Mouse (Mus musculus) spleen, adult 2 months (tissue): ENCODE measurements around the gene Cep152. TPM values are rescaled to one million over a fixed set of nuclear protein-coding genes. Genes with fewer than 3 reads are reported as not detected.

ENCODE experiments used
- DNase-seq, 2 experiments: peaks; one replicate each; pipeline versions ENCODE4 v3.0.0 to v3.0.0-alpha.2; 2012 to 2021; ENCODE audit warnings: low spot score in 2 of 2, low read depth in 1 of 2
- H3K27ac ChIP-seq: fragments of 200-500 bp; 2 replicates; pipeline ENCODE4 v1.5.1; 2012; ENCODE audit warnings: low read length, inconsistent platforms; ENCODE audit not compliant: insufficient read depth
- H3K27me3 ChIP-seq: fragments of 200-500 bp; 2 replicates; pipeline ENCODE4 v1.6.1; 2012; ENCODE audit warnings: mild to moderate bottlenecking, moderate library complexity, low read length, inconsistent platforms; ENCODE audit not compliant: control insufficient read depth, insufficient read depth
- H3K36me3 ChIP-seq: fragments of 200-500 bp; 2 replicates; pipeline ENCODE4 v1.6.1; 2012; ENCODE audit warnings: mild to moderate bottlenecking, low read length, inconsistent platforms; ENCODE audit not compliant: control insufficient read depth, insufficient read depth
- H3K4me1 ChIP-seq: fragments of 200-500 bp; 2 replicates; pipeline ENCODE4 v1.6.1; 2011; ENCODE audit warnings: inconsistent platforms; ENCODE audit not compliant: control insufficient read depth, insufficient read depth, insufficient read length
- H3K4me3 ChIP-seq: fragments of 200-500 bp; 2 replicates; pipeline ENCODE4 v1.5.1; 2011; ENCODE audit warnings: mild to moderate bottlenecking, inconsistent platforms; ENCODE audit not compliant: insufficient read depth, insufficient read length; ENCODE audit errors: extremely low read depth
- CTCF ChIP-seq: fragments of 200-500 bp; IDR thresholded peaks from 2 replicates; pipeline ENCODE4 v1.5.1; 2011; ENCODE audit warnings: mild to moderate bottlenecking, inconsistent platforms; ENCODE audit not compliant: insufficient read depth, insufficient read length, insufficient replicate concordance; ENCODE audit errors: extremely low read depth
- POLR2A ChIP-seq: fragments of 200-500 bp; IDR thresholded peaks from 2 replicates; pipeline ENCODE4 v1.6.1; 2011; ENCODE audit warnings: low read depth, low read length, inconsistent platforms
- WGBS: fragments of 180-500 bp; shearing (Covaris S2); methylation state at CpG from one replicate; pipeline ENCODE4 v1.1.7; 2018; 5-methylcytosine and 5-hydroxymethylcytosine counted together
- polyA plus RNA-seq: library from polyadenylated mRNA; depleted of rRNA; stranded (reverse); fragments of >200 nt; gene quantifications from 2 replicates; pipeline ENCODE4 v1.2.3, GENCODE M21; 2012

Cep152 gene
- polyA plus RNA-seq, 1 experiment: 1.8 TPM

DNA sequence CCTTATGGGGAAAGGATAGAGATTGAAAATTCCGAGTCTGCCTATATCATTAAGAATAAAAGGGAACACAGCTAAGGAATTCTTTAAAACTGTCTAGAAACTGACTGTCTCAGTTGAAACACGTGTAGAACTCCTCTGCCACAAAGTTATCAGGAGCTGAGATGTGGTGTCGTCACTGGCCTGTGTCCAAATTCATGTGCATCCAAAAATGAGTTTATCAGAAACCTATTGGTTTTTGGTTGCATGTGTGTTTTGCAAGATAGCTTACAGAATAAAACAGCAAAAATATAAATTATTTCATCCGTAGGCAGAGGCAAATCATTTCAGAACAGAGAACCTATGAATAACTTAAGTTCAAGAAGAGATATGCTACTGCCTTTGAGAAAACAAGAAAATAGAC, 41.8 kb upstream of the Cep152 start:
- H3K27me3 ChIP-seq: no peaks in the 10 kb centered on the region
- TF ChIP-seq POLR2A (no peak), CTCF (no peak)
- H3K36me3 ChIP-seq: no peaks in the 10 kb centered on the region
- WGBS: 54% methylated on average over 4 of the region's 4 CpGs
- no peak overlapping the region for H3K4me3 ChIP-seq
- no peaks in the 10 kb centered on the region for H3K4me1 ChIP-seq
- no peak for DNase-seq
- no peak overlapping the region for H3K27ac ChIP-seq

GRCm38 (mm10) chr2:125665909-125666308, 41.0 kb upstream of the Cep152 start:
- no peak overlapping the region for H3K27ac ChIP-seq
- no peaks in the 10 kb centered on the region for H3K4me1 ChIP-seq
- WGBS: 80% methylated on average over 4 of the region's 4 CpGs
- TF ChIP-seq CTCF: no peak
- TF ChIP-seq POLR2A: no peak
- DNase-seq: no peak
- H3K36me3 ChIP-seq: no peaks in the 10 kb centered on the region
- no peaks in the 10 kb centered on the region for H3K27me3 ChIP-seq
- H3K4me3 ChIP-seq: no peak overlapping the region

DNA sequence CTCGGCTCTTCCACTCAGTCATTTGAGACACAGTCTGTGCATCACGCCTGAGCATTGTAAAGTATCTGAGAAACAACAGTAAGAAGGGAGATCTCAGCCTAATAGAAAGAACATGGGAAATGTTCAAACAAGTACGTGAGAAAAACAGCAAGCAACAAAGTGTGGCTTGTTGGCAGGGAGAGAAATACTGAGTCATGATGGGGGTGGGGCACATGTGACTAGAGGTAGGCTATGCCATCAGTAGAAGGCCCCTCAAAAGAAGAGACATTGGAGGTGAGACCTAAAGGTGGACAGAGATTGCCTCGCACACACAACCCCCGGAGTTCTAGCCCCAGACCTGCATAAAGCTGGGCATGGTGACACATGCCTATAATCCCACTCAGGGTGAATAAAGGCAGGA, 40.3 kb upstream of the Cep152 start:
- TF ChIP-seq POLR2A (no peak), CTCF (no peak)
- Histone ChIP-seq H3K27ac (no peak overlapping the region), H3K4me1 (no peaks in the 10 kb centered on the region), H3K4me3 (no peak overlapping the region), H3K36me3 (no peaks in the 10 kb centered on the region), H3K27me3 (no peaks in the 10 kb centered on the region)
- WGBS: 87% methylated on average over 5 of the region's 5 CpGs
- no peak for DNase-seq

- Histone ChIP-seq H3K4me1 (no peaks in the 10 kb centered on the region), H3K27me3 (no peaks in the 10 kb centered on the region), H3K36me3 (no peaks in the 10 kb centered on the region), H3K4me3 (no peak overlapping the region), H3K27ac (no peak overlapping the region)
- 81% methylated on average over 3 of the region's 3 CpGs for WGBS
- no peak for DNase-seq
- no peak for TF ChIP-seq POLR2A
Measured at GRCm38 (mm10) chr2:125662517-125662916, 37.6 kb upstream of the Cep152 start.

GRCm38 (mm10) chr2:125661156-125661555, 36.2 kb upstream of the Cep152 start:
- TF ChIP-seq POLR2A (no peak), CTCF (no peak)
- DNase-seq: no peak
- WGBS: 88% methylated on average over 4 of the region's 4 CpGs
- Histone ChIP-seq H3K4me3 (no peak overlapping the region), H3K4me1 (no peaks in the 10 kb centered on the region), H3K27ac (no peak overlapping the region), H3K36me3 (no peaks in the 10 kb centered on the region), H3K27me3 (no peaks in the 10 kb centered on the region)

DNA sequence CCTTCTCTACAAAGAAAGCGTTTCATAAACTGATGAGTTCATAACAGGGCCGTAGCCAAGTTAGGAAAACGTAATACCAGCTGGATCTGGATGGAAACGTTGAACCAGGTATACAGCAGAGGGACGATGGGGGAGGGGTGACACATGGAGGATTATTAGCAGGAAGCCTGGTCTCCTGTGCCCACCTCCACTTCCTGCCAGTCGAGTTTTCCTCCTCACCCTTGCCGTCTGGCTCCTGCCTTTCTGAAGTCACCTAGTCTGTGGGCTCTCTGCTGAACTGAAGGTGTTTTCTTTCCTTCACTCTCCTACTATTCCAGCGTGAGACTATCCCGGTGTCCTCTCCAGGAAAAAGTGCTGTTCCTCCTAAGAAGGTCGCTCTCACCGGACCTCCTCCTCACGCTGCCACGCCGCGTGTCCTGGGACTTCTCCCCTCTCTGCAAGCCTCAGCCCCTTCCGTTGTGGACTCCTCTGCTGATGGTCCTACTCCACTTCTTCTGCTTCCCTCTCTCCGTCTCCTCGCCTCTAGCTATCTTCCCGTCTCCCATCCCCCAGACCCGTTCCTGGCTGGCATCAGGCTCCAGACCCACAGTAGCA, 35.7 kb upstream of the Cep152 start:
- H3K4me3 ChIP-seq: no peak overlapping the region

GRCm38 (mm10) chr2:125659823-125660536, 35.1 kb upstream of the Cep152 start:
- Histone ChIP-seq H3K27ac (no peak overlapping the region), H3K4me1 (no peaks in the 10 kb centered on the region), H3K27me3 (no peaks in the 10 kb centered on the region), H3K36me3 (no peaks in the 10 kb centered on the region), H3K4me3 (no peak overlapping the region)
- peak; percentile 31 to 66 for DNase-seq
- TF ChIP-seq CTCF: peak; percentile 62; the same call in 1 of the 2 replicates
- TF ChIP-seq POLR2A: no peak
- 16% methylated on average over 10 of the region's 10 CpGs for WGBS

More for the DNA sequence above, 35.7 kb upstream of the Cep152 start:
- TF ChIP-seq CTCF: no peak
- no peak overlapping the region for H3K27ac ChIP-seq
- H3K4me1 ChIP-seq: no peaks in the 10 kb centered on the region
- no peak for DNase-seq
- no peaks in the 10 kb centered on the region for H3K27me3 ChIP-seq
- H3K36me3 ChIP-seq: no peaks in the 10 kb centered on the region
- WGBS: 42% methylated on average over 20 of the region's 20 CpGs
